Mouse (Mus musculus): Measurements from ENCODE around the gene Usp8. TPM values are rescaled to one million over a fixed set of nuclear protein-coding genes. Genes with fewer than 3 reads are reported as not detected.

The Usp8 gene
- total RNA-seq, 2 experiments from 2014 or later: 13.9 to 15.6 TPM

GRCm38 (mm10) chr2:126801980-126802379 is 94.9 kb downstream of the Usp8 start:
- intact Hi-C loops (cut with DNase I): no loop called here
- no peak for DNase-seq

Other genes with a start within 250 kb of the Usp8 start
- gene Atp8b4, start 206.7 kb upstream of the Usp8 start, total RNA-seq (2021): under 1 TPM; 0.17 to 0.20 TPM
- not detected for gene Slc27a2, start 154.9 kb upstream of the Usp8 start, total RNA-seq (2021)
- 1 to 10 TPM in 1 of 2 experiments, under 1 TPM in 1; 0.44 to 1.4 TPM for gene Hdc, start 88.0 kb upstream of the Usp8 start, total RNA-seq (2021)
- gene Gabpb1, start 31.0 kb upstream of the Usp8 start, total RNA-seq (2021): 1 to 10 TPM; 5.8 to 6.4 TPM
- under 1 TPM; 0.32 to 0.33 TPM for gene Usp50, start 76.1 kb downstream of the Usp8 start, total RNA-seq (2021)
- 10 to 100 TPM; 21.7 to 30.7 TPM for gene Trpm7, start 168.9 kb downstream of the Usp8 start, total RNA-seq (2021)
- gene Sppl2a, start 225.9 kb downstream of the Usp8 start, total RNA-seq (2021): 10 to 100 TPM; 64.2 to 64.3 TPM

Data from gastrocnemius, postnatal 36 days (tissue).